Mouse (Mus musculus): ENCODE results near the gene Bola3.
A peak's percentile ranks its signal among the peaks of the same experiment; 100 is the strongest.

The Bola3 gene

DNA sequence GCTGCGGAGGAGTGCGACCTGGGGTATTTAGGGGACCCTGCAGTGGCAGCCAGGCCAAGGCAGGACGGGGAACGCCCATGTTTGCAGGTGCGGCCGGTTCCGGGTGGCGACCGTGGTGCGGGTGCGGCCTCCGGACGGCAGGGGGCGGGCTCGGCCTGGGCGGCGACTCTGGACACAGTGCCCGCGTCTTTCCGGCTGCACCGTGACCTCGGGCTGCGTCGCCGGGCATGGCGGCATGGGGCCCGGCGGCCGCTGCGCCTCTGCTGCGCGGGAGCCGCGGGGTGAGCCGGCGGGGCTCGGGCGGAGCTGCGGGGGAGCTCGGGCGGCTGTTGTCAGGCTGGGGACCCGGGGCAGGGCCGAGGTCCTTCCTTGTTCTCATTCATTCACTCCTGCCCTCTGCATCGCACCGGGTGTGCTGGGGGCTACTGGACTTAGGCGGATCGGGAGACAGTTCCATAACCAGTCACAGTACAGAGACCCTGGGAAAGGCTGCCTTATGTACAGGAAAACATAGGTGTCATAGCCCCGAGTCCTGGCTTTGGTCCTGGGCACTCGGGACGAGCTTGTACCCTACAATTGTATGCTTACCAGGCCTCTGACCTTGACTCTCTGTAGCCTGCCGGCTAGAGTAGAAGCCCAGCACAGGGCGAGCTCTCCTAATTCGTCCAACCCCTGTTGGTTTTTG is 469 bp downstream of the Bola3 start:
- DNase-seq, result peak; percentile 91

DNA sequence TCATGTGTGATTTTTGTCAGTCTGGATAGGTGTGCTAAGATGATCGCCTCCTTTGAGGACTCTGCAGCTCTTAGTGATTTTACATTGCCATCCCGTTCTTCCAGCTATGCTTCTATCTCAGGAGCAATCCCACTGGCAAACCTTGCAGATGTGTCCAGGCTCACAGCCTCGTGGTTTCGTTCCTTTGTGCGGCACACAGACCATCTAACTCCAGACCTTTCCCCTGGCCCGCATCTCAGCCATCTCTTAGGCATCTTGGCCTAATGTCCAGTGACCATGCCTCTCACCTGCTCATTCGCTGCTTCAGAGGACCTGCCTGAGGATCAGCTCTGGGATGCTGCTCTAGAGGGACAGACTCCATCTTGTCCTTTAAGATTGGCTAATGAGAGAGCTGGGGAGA is 1.2 kb downstream of the Bola3 start:
- peak; percentile 29 for DNase-seq

DNA sequence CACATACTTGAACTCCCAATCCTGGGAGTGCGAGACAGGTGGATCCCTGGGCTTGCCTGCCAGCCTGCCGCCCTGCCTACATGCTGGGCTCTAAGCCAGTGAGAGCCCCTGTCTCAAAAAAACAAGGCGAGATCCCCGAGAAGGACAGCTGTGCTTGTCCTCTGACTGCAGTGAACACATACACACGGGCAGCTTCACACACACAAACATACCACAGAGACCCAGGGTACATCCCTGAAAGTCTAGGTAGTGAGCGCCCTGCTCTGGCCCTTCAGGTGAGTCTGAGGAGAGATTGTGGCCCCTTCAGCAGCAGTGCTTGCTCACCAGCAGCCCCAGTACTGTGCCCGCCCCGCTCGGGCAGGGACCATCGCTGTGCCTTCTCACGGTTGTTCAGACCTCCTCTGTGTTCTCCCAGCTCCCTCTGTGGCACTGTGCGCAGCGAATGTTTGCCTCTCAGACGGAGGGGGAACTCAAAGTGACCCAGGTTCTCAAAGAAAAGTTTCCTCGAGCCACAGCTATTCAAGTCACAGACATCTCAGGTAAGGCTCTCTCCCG is 2.0 kb downstream of the Bola3 start:
- peak; percentile 53 for DNase-seq

DNA sequence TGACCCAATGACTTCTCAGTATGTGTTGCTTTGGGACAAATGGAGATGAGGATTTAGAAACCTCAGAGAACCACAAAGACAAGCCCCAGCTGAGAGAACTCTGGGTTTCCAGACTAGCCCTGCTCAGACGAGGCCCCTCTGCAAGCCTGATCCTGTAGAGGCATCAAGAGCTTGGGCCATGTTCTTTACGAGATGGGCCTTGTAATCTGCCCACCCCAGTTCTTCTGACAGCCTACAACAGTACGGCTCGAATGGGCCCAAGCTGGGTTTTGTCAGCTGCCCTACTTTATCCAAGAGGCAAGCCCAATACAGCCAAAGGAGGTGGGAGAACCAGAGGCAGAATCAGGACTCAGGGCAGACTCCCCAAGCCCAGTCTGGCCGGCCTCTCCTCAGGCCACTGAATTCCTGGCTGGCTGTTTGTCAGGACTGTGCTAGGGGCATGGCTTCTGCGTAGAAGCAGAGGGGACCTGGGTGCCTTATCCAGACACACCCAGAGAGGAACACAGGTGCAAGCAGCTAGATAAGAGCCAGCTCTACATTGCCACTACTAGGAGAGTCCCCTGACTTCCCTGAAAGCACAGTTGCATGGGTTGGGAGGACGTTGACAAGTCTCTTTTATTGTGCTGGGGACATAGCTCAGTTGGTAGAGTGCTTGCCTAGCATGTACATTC is 2.7 kb downstream of the Bola3 start:
- peak; percentile 44 for DNase-seq

DNA sequence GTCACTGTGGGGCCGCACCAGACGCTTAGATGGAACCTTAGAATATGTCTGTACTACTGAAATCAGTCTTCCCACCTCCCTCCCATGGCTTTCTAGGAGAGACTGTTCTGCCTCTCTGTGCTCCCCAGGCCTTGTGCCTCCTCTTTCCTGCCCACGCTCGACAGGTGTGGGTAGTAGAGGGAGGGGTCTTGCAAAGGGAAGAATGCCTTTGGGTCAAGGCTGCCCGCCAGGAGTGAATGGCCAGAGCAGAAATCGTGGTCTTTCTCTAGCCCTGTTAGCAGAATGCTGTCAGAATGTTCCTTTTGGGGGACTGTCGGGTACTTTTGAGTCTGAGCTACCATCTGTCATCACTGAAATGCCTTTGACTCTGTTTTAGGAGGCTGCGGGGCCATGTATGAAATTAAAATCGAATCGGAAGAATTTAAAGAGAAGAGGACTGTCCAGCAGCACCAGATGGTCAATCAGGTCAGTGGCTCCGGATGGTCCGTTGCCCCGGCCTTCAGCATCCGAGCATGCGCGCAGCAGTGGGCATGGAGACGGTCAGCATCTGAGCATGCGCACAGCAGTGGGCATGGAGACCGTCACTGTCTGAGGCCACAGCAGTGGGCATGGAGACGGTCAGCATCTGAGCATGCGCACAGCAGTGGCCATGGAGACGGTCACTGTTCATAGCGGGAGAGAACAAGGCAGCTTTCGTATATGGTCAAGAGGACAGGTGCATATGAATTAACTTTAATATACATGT is 3.9 kb downstream of the Bola3 start:
- DNase-seq, result peak; percentile 97

DNA sequence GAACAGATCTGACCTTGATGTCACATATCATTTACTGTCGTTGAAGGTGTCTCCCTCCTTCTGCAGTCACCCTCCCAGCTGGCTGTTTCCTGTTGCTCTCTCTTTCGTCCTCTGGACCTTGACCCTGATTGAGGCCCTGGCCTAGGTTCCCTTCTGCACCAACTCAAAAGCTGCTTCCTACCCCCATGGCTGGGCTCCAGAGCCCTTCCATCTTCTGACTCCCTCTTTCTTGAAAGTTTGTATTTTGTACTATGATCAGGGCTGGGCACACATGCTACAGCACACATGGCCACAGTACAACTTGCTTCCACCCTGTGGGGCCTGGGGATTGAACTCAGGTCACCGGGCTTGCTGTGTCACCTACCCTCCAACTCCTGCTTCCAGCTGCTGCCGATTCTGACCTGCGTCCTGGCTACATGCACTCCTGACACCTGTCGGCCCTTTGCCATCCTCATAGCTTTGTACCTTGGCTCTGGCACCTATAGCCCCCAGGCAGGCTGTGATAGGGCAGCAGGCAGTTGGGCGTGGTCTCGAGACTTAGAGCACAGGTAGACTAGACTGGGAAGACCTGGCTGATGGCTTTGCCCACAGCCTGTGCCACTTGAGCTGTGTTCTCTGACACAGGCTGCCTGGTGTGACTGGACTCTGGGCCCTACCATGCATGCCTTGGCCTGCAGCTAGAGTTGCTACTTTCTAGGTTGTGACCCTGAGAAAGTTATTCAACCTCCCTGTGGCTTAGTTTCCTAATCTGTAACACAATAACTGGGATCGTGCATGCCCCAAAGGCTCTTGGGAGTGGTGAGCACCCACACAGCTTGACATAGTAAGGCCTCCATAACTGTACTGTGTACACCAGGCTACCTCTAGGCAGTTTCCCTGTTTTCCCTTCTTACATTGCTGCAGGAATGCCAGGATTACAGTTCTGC is 6.2 kb downstream of the Bola3 start:
- DNase-seq, result peak; percentile 56

DNA sequence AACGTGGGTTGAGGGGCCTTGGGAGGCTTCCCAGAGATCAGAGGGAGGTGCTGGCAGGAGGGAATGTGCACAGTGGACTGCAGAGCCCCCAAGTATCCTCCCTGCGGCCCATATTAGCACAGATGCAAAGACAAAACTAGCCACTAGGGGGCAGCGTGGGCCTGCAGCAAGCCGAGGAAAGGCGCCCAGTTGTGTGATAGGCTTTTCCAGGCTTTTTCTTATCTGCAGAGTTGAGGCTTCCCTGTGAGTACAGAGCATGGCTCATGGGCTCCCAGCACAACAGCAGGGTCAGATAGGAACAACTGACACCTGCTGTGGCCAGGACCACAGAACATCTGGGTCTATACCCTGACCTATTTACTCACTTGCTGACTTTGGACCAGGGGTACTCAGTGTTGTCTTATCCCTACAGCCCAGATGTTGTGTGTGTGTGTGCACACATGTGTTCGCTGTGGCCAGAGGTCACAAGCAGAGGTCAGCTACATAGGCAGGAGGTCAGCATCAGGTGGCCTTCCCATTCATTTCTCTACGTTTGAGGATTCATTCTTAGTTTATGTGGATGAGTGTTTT is 7.7 kb downstream of the Bola3 start:
- DNase-seq, result peak; percentile 82

DNA sequence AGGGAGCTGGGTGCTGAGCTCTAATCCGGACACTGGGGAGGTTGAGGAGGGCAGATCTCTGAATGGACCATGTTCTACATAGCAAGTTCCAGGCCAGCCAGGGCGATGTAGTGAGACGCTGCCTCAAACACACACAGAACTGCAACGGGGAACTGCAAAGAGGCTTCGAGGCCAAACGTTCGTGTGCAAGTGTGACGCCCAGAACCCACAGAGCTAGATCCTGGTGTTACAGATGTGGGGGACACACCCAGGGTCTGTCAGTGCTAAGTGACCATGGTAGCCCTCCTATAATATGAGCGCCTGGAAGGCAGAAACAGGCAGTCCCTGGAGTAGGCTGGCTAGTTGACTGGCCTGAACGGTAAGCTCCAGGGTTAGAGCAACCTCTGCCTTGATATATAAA is 8.5 kb downstream of the Bola3 start:
- DNase-seq, result peak; percentile 30

DNA sequence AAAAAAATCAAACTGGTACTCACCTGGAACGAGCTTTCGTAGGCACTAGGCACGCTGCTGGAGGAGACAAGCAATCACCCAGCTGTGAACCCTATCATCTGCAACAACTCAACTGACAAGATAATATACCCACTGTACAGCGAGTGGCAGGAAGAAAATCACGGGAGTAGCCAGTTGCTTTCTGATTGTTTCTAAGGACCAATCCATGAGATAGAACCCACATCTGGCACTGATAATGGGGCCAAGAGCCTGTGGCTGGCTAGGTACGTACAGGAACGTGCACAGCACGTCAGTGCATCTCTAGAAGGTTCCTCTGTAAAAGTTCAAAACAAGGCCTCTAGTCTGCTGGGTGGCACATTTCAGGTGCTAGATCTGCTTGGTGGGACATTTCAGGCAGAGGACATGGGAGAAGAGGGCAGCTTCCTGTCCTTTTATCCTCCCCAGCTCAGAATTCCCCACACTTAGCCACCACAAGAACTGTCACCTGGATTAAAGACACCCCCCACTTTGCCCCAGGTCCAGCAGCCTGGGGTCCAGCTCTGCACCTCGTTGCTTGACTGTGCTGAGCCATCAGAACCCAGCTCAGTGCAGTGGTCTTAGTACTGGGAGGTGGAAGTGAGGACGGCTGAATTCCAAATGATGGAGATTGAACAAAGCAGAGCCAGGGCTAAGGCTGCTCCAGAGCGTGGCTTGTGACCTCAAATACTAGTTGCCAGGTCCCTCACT is 12.7 kb downstream of the Bola3 start:
- no peak for DNase-seq

DNA sequence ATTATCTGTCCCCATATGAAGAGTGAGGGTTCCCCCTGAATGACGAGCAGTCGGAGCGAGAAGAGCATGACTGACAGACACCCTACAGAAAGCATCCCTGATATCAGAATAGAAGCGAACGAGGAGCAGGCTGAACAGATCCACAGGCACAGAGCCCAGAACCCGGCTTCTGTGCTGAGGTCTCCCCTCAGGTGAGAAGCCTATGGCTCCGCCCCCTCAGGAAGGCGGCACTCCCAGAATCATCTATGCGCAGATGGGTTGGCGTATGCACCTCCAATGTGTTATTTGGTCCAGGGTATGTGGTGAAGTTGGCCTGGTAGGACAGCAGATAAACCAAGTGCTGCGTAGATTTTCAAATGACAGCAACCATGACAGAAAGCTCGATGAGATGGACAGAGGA is 14.1 kb downstream of the Bola3 start:
- DNase-seq, result peak; percentile 58

DNA sequence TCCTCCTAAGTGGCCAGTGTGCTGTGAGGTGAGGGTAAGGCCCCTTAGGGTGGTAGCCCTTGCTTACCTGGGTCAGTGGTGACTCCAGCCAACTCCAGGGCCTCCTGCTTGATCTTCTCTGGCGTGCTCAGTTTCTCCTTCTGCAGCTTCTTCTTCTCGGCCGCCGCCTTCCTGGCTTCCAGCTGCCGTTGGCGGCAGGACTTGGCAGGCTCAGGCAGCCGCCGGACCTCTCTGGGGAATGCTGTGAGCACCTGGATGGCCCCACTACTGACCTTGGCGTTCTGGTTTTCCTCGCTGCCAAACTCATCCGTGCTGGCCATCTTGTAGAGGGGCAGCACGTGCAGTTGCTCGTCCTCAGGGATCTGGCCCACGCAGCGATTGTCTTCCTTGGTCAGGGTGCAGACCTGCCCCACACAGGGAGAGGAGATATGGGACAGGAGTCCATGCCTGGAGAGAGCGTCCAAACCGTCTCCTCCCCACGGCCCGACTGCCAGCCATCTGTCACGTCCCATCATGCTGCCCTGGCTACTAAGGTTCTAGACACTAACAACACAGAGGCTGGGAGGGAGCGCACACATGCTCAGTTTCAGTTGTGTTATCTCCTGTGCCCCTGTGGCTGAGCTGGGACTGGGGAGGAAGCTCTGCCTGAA is 21.5 kb downstream of the Bola3 start:
- DNase-seq, result peak; percentile 79

DNA sequence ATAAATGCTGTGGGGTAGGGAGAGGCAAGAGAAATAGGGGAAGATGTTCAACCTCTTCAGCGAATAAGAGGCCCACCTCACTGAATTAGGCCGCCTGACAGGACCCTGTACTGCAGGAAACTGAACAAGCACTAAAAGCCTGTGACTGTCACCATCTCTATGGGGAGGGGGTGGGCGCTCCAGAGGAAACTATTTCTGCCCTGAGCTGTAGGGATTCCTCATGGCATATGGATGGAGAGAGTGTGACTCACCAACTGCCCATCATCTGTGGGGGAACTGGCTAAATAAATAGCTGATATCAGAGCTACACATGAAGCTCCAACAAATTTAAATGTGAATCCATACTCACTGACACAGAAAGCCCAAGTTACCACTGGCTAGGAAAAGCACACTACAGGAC is 22.4 kb downstream of the Bola3 start:
- DNase-seq, result no peak

DNA sequence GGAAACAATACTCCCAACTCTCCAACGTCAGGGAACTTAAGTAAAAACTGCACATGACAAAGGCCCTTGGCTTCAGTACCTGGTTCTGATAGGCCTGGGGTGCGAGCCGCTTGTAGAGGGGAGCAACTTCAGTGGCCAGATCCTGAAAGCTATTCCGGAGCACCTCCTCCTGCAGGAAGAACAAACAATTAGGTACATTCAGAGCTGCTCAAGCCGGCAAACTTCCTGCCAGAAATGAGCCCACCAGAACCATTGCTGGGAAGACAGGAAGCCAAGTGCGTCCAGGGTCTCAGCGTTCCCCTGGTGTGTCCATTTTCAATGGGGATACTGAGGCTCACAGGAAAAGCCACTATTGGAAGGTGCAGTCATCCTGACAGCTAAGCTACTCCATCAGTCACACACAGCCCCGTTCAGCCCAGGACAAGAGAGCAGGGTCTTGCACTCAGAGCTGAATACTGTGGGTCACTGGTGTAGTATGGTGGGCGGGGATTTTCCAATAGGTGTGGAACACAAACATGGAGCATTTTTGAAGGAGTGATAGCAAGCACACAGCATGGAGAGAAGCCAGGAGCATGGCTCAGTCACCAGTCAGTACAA is 24.9 kb downstream of the Bola3 start:
- no peak for DNase-seq

DNA sequence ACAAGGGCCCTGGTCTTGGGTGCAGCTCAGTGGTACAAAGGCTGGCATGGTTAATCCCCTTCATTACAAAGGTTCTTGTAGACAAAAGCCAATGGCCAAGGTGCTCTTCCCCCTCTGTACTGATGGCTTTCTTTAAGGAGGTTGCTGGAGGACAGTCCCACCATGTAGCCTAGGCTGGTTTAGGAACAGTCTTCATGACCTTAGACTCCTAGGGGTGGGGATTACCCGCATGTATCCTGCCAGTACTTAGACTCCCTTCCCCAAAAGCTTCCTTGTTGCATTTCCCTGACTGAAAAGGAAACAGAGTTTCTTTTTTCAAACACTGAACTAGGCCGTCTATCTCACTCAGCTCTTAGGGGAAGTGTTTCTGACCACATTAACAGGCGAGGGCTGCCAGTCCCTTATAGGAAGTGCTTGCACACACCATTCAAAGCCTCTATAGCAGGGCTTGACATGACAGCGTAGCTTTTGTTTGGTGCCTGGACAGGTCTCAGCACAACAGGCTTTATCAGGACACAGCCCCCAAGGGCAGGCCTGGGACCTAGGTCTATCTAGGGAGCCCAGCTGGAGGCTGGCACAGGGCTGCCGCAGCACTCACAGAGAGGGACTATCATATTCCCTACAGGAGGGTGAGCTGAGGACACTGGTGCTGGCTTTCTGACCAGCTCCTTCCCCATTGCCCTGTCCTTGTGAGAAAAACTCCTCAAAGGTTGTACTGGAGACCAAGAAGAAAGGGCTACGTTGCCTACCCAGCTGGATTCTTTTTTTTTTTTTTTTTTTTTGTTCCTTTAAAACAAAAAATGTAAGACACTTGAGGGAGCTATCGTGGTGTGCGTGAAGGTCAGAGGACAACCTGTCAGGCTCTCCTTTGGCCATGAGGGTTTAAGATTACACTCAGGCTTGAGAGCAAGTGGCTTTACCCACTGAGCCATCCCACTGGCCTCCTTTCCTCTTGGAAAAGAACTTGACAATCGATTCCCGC is 32.9 kb downstream of the Bola3 start:
- DNase-seq, result no peak

DNA sequence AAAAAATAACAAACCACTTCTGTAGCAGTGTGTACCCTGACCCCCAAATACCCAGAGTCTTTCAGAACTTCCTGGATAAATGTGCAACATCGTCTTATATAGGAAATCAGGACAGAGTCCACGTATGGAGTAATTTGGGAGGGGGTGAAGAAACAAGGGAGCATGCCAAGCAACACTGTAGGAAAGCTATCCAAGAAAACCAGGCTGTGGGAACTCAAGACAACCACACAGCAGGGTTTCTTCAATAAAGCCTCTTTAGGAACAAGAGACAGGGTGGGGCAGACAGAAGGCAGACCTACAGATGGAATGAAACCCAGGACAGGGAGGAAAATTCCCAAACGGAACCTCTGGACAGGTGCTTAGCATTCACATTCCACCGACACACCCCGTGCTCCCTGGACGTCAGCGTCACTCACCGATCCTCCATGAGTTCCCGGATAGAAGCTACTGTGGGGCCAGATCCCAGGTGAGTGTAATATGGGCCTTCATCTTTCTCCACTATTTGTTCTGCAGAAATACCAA is 36.7 kb downstream of the Bola3 start:
- no peak for DNase-seq

DNA sequence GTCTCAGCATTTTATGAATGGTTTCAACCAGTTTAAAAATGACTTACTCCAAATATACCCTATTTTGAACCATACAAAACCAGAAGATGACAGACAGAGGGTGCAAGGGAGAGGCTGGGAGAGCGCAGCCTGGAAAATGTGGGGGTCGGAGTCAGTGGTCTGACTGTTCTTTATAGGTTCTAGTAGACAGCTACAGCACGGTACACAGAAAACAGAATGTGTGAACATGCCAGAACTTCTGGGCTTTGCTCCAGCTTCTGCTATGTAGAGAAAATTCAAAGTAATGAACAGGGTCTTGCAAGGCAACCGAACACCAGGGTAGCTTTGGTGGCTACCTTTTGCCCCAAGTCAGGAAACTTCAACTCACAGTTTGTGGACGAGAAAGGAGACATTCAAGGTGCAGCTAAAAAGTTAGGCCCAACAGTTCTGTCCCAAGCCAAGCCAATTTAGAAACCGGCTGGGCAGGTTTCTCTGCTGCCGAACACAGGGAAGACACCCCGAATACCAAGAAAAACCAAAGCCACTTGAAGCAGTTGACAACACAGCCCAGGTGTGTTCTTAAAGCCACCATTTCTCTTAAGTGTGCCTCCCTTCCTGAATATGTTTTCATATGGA is 43.3 kb downstream of the Bola3 start:
- DNase-seq, result peak; percentile 35

DNA sequence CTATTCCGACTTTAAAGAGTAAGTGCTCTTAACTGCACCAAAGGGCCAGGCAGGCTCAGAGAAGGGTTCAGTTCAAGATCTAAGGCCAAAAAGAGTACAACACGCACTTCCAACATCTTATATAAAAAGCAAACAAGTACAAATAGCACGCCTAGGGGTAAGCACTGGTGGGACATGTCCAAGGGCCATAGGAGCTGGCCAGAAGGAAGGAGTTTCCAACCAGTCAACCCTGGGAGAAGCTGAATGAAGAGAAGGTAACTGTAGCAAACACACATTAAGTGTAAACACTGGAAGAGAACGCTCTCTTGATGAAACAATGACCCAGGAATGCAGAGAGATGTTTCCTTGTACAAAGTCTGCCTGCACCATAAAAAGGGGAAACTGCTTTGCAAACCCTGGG is 45.2 kb downstream of the Bola3 start:
- no peak for DNase-seq

DNA sequence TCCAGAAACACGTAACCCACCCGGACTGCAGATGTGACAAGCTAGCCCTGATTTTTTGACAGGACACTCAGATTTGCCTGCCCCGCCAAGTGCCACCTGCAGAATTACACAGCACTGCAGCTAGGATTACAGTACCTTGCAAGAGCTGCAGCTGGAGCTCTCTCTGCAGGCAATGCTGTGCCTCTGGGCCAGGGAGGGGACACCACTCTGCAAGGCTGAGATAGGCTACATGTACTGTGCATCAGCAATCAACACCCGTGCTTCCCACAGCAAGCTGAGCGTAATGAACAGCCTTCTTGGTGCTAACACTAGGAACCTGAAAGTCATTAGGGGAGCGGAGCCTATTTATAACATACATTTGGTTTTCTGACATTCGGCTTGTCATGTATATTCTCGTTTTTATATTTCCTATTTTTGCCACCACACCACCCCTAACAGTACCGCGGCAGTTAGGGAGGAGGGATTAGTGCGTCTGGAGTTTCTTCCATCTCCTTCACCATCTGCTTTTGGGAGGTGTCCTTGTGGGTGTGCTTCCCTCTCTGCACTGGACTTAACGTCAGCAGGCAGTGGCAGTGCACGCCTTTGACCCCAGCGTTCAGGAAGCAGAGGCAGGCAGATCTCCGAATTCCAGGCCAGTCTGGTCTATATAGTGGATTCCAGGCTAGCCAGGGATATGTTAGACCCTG is 46.7 kb downstream of the Bola3 start:
- DNase-seq, result no peak

Measured in cerebellum, adult 9-11 months (tissue).